Mouse (Mus musculus) forebrain, postnatal 0 days (tissue): ENCODE data around the gene Mast4. TPM values are rescaled to one million over a fixed set of nuclear protein-coding genes. Genes with fewer than 3 reads are reported as not detected.
A peak's percentile ranks its signal among the peaks of the same experiment; 100 is the strongest.

Experiments used
- ATAC-seq: fragments of 200-750 bp; cut with Nextera tagmentation; 2 replicates; pipeline ENCODE4 v1.8.0; 2017; ENCODE audit warnings: mild to moderate bottlenecking, moderate library complexity
- DNase-seq: peaks from one replicate; pipeline ENCODE4 v3.0.0-alpha.2; 2015
- H3K27ac ChIP-seq: fragments of 300-500 bp; sonication (generic); 2 replicates; pipeline ENCODE4 v1.5.1; 2014; ENCODE audit warnings: low read depth, mild to moderate bottlenecking, antibody characterized with exemption, low read length, moderate library complexity, mixed read lengths
- H3K27me3 ChIP-seq: fragments of 300-500 bp; sonication (generic); 2 replicates; pipeline ENCODE4 v1.6.1; 2014; ENCODE audit warnings: mild to moderate bottlenecking, low read length, mixed read lengths; ENCODE audit not compliant: insufficient read depth
- H3K36me3 ChIP-seq: fragments of 300-500 bp; sonication (generic); 2 replicates; pipeline ENCODE4 v1.6.1; 2014; ENCODE audit warnings: mild to moderate bottlenecking, moderate library complexity; ENCODE audit not compliant: insufficient read depth
- H3K4me1 ChIP-seq: fragments of 300-500 bp; sonication (generic); 2 replicates; pipeline ENCODE4 v1.6.1; 2014; ENCODE audit warnings: antibody characterized with exemption; ENCODE audit not compliant: insufficient read depth
- H3K4me2 ChIP-seq: fragments of 300-500 bp; sonication (generic); 2 replicates; pipeline ENCODE4 v1.6.1; 2014; ENCODE audit warnings: low read depth, mild to moderate bottlenecking, moderate library complexity
- H3K4me3 ChIP-seq: fragments of 300-500 bp; sonication (generic); 2 replicates; pipeline ENCODE4 v1.5.1; 2014; ENCODE audit warnings: low read depth, low read length, mixed read lengths
- H3K9ac ChIP-seq: fragments of 300-500 bp; sonication (generic); 2 replicates; pipeline ENCODE4 v1.6.1; 2014; ENCODE audit warnings: mild to moderate bottlenecking
- H3K9me3 ChIP-seq: fragments of 300-500 bp; sonication (generic); 2 replicates; pipeline ENCODE4 v1.6.1; 2016; ENCODE audit warnings: low read length
- CTCF ChIP-seq: sonication (generic); IDR thresholded peaks from 2 replicates; pipeline ENCODE4 v1.5.1; 2016; ENCODE audit warnings: antibody characterized with exemption, control low read depth, low read depth
- WGBS: fragments of 180-500 bp; shearing (Covaris S2); extraction: QIAGEN DNeasy Blood & Tissue Kit; methylation state at CpG from one replicate; pipeline ENCODE4 v1.1.7; 2014; 5-methylcytosine and 5-hydroxymethylcytosine counted together
- polyA plus RNA-seq: library from polyadenylated mRNA; unstranded; fragments of >200 nt; fragmentation: Nextera tagmentation; extraction: Ambion mirVana; gene quantifications from 2 replicates; pipeline ENCODE4 v1.2.1, GENCODE M21; 2015
- total RNA-seq: library from RNA; depleted of rRNA; stranded (reverse); fragments of >200 nt; gene quantifications from 2 replicates; pipeline ENCODE4 v1.2.3, GENCODE M21; 2014

Mast4 gene
- total and polyA plus RNA-seq, 2 experiments from 2014 or later: 17.2 to 40.1 TPM

- H3K4me3 ChIP-seq: no peak overlapping the region
- H3K36me3 ChIP-seq: no peaks in the 10 kb centered on the region
- no peaks in the 10 kb centered on the region for H3K4me1 ChIP-seq
- ATAC-seq: no peak
- no peak overlapping the region for H3K9ac ChIP-seq
- DNase-seq: no peak
- TF ChIP-seq CTCF: peak; percentile 34; the same call in 1 of the 2 replicates
- 83% methylated on average over 7 of the region's 7 CpGs for WGBS
- H3K4me2 ChIP-seq: no peak overlapping the region
- H3K27me3 ChIP-seq: no peaks in the 10 kb centered on the region
- H3K9me3 ChIP-seq: no peaks in the 10 kb centered on the region
- no peak overlapping the region for H3K27ac ChIP-seq
These were observed 408.3 kb downstream of the Mast4 start for GRCm38 (mm10) chr13:102925844-102926598.

DNA sequence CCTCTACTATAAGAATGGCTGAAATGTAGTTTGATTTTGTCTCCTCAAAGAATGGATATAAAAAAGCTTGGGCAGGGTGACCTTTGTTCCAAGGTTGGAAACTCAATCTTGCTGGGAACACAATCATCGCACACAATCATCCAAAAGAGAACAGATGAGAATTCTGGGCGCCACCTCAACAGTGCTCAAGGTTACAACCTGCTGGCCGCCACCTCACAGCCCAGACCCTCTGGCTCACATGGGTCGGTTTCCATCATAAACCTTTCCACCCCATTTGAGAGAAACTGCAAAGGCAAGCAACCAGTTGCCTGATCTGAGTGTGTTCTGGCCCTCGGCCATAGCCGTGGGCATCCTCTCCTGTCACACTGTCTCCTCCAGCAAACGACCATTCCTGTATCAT, 414.6 kb downstream of the Mast4 start:
- WGBS: 93% methylated on average over 7 of the region's 7 CpGs
- ATAC-seq: no peak

DNA sequence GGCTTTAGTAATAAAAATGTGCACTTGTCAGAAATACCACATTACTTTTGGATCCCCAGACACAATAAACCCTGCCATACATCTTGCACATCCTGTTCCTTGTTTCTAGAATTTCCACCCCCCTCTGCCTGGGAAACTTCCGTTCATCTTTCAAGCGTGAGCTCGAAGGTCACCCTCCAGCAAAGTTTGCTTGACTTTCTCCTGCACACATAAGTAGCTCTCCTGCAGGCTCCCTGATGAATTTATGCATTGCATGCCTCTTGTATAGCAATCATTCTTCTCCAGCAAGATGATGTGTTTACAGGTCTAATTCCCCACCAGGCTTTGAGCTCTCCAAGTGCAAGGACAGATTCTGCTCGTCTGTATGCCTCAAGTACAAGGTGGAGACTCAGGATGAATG, 415.7 kb downstream of the Mast4 start:
- Histone ChIP-seq H3K27ac (no peak overlapping the region), H3K4me1 (peaks cover 3% of the 10 kb centered on the region; the same call in 1 of the 2 replicates), H3K9me3 (no peaks in the 10 kb centered on the region), H3K36me3 (no peaks in the 10 kb centered on the region), H3K4me3 (no peak overlapping the region), H3K4me2 (no peak overlapping the region), H3K9ac (no peak overlapping the region), H3K27me3 (no peaks in the 10 kb centered on the region)
- no peak for TF ChIP-seq CTCF
- no peak for DNase-seq
- ATAC-seq: no peak
- 61% methylated on average over 4 of the region's 4 CpGs for WGBS

More for the DNA sequence above, 414.6 kb downstream of the Mast4 start:
- no peak overlapping the region for H3K9ac ChIP-seq
- no peak overlapping the region for H3K27ac ChIP-seq
- no peak overlapping the region for H3K4me2 ChIP-seq
- H3K4me3 ChIP-seq: no peak overlapping the region
- no peaks in the 10 kb centered on the region for H3K9me3 ChIP-seq
- H3K27me3 ChIP-seq: no peaks in the 10 kb centered on the region
- no peak for DNase-seq
- H3K4me1 ChIP-seq: no peaks in the 10 kb centered on the region
- no peak for TF ChIP-seq CTCF
- no peaks in the 10 kb centered on the region for H3K36me3 ChIP-seq

DNA sequence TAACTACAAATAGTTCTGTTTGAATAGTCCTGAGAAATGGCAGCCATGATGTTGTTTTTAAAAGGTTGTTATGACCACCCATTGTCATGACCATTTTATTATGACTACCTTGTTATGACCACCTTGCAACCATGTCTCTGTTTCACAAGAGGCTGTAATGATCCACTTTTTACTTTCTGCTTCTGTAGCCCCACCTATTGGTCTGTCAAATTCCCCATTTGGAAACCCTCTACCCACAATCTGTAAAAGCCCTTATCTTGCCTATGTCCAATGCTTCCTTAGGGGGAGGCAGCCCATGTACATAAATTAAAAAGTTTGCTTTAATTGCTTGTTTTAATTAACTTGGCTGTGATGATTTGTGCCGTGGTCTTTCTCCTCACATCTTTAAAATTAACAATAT, 419.0 kb downstream of the Mast4 start:
- WGBS: 77% methylated on average over 1 of the region's 1 CpGs
- TF ChIP-seq CTCF: no peak
- ATAC-seq: no peak
- DNase-seq: no peak
- Histone ChIP-seq H3K4me1 (peaks cover 3% of the 10 kb centered on the region; the same call in 1 of the 2 replicates), H3K9me3 (no peaks in the 10 kb centered on the region), H3K9ac (no peak overlapping the region), H3K27me3 (no peaks in the 10 kb centered on the region), H3K4me2 (no peak overlapping the region), H3K27ac (no peak overlapping the region), H3K4me3 (no peak overlapping the region), H3K36me3 (no peaks in the 10 kb centered on the region)

GRCm38 (mm10) chr13:102914800-102915199, 419.5 kb downstream of the Mast4 start:
- Histone ChIP-seq H3K27ac (no peak overlapping the region), H3K27me3 (no peaks in the 10 kb centered on the region)
- no peak for ATAC-seq

GRCm38 (mm10) chr13:102913919-102914318, 420.4 kb downstream of the Mast4 start:
- 68% methylated on average over 2 of the region's 2 CpGs for WGBS
- Histone ChIP-seq H3K36me3 (no peaks in the 10 kb centered on the region), H3K4me3 (no peak overlapping the region), H3K4me2 (no peak overlapping the region), H3K9ac (no peak overlapping the region), H3K27me3 (no peaks in the 10 kb centered on the region), H3K9me3 (no peaks in the 10 kb centered on the region), H3K4me1 (peaks cover 3% of the 10 kb centered on the region; the same call in 1 of the 2 replicates), H3K27ac (0 out of 2 replicates have a peak overlapping the region, but pooled peaks have one; percentile 2)
- DNase-seq: no peak
- ATAC-seq: peak; percentile 23; the same call in 1 of the 2 replicates
- TF ChIP-seq CTCF: no peak

More at GRCm38 (mm10) chr13:102914800-102915199, 419.5 kb downstream of the Mast4 start:
- Histone ChIP-seq H3K4me1 (peaks cover 3% of the 10 kb centered on the region; the same call in 1 of the 2 replicates), H3K9me3 (no peaks in the 10 kb centered on the region), H3K9ac (no peak overlapping the region), H3K4me2 (no peak overlapping the region), H3K4me3 (no peak overlapping the region), H3K36me3 (no peaks in the 10 kb centered on the region)
- TF ChIP-seq CTCF: no peak
- no peak for DNase-seq

DNA sequence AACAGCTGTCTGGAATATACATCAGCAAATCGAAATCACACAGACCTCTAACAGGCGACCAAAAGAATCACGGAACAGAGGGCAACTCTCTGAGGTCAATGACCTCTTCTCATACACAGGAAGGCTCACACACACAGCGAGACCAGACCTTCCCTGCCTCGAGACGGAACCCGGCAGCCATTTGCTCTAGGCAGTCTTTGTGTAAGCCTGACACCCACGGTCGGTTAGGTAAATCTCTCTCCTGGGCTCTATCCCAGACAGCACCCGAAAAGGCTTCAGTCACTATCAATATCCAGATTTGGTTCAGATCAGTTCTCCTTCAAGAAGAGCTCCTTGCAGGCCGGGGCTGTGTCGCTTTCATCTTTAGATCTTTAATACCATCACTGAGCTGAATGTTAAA, 421.4 kb downstream of the Mast4 start:
- Histone ChIP-seq H3K9ac (no peak overlapping the region), H3K36me3 (no peaks in the 10 kb centered on the region), H3K9me3 (no peaks in the 10 kb centered on the region), H3K4me1 (peaks cover 3% of the 10 kb centered on the region; the same call in 1 of the 2 replicates), H3K27me3 (no peaks in the 10 kb centered on the region), H3K4me3 (no peak overlapping the region), H3K27ac (no peak overlapping the region), H3K4me2 (no peak overlapping the region)
- ATAC-seq (no peak), DNase-seq (no peak)
- no peak for TF ChIP-seq CTCF
- WGBS: 87% methylated on average over 12 of the region's 12 CpGs
